Comparison of ENCODE assay signal across 8 mouse cellular contexts in the genomic region with DNA sequence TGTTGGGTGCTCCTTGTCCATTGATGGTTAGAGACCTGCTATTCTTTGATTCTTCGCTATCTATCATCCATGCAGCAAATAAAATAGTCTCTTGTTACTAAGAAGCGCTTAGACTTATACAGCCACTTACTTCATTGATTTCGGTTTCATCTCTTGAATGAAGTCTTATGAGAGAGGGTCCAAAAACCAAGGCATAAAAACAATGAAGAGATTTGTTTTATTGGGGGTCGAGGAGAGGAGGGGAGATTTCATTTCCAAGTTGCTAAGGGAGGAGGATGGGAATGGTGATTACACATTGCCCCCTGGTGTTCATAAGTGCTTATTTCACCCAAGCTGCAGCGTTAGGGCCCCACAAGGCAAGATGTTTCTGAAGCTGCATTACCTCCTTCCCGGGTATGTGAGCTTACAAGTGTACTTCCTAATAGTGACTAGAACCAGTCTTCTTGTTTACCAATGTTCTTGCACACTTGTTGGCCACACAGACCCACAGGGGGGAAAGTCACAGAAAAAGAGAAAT.
A peak's percentile ranks its signal among the peaks of the same experiment; 100 is the strongest.
DNase-seq lines count a peak whose midpoint lies in the region; ATAC-seq and TF ChIP-seq lines count a peak whose summit lies in the region.

No protein-coding gene starts in this region.

- no peak for DNase-seq in gastrocnemius, adult 2 months
- DNase-seq in gastrocnemius, adult 8-10 months (ENCODE audit: low spot score in 2 of 2), result no peak
- peak; percentile 43 for DNase-seq in 416B (ENCODE audit: low read depth)
- peak; percentile 89 for DNase-seq in brain, embryonic 14.5 days (ENCODE audit: low read depth)
- peak; percentile 48 to 69 for DNase-seq in layer of hippocampus, postnatal 10 days (ENCODE audit: low spot score in 2 of 2)
- peak; percentile 84 for DNase-seq in midbrain, embryonic 14.5 days

- H3K27me3 ChIP-seq in forebrain, embryonic 16.5 days (replicated peaks; ENCODE audit: control insufficient read depth, insufficient read depth, low read length), result no peaks in the 10 kb centered on the region
- H3K27me3 ChIP-seq in midbrain, embryonic 14.5 days (ENCODE audit: control insufficient read depth, insufficient read depth, low read length), result no peaks in the 10 kb centered on the region

- H3K4me3 ChIP-seq in gastrocnemius, adult 2 months, result no peak overlapping the region
- H3K4me3 ChIP-seq in forebrain, embryonic 16.5 days (replicated peaks; ENCODE audit: low read length), result no peak overlapping the region
- H3K4me3 ChIP-seq in midbrain, embryonic 14.5 days (replicated peaks; ENCODE audit: low read depth, low read length), result no peak overlapping the region

- H3K27ac ChIP-seq in gastrocnemius, adult 2 months, result no peak overlapping the region
- H3K27ac ChIP-seq in forebrain, embryonic 16.5 days (ENCODE audit: low read length), result no peak overlapping the region
- H3K27ac ChIP-seq in midbrain, embryonic 14.5 days (replicated peaks; ENCODE audit: low read depth, low read length), result no peak overlapping the region

- 31% methylated on average over 6 of the region's 6 CpGs for WGBS in forebrain, embryonic 16.5 days
- 43% methylated on average over 6 of the region's 6 CpGs for WGBS in midbrain, embryonic 14.5 days

- no peak overlapping the region for H3K4me2 ChIP-seq in forebrain, embryonic 16.5 days (ENCODE audit: low read length)
- H3K4me2 ChIP-seq in midbrain, embryonic 14.5 days (ENCODE audit: low read length), result no peak overlapping the region

- intact Hi-C loops in gastrocnemius, adult 2 months (cut with DNase I), result loop anchor here (2.0 kb wide), 1 partner anchor 1114 kb away; no protein-coding TSS in a partner anchor

- peak; percentile 70 for TF ChIP-seq CTCF in gastrocnemius, adult 2 months (IDR thresholded peaks at IDR 0.05)
- TF ChIP-seq CTCF in brain, embryonic 14.5 days (IDR thresholded peaks at IDR 0.05; ENCODE audit: borderline replicate concordance, extremely low read depth, insufficient read depth, insufficient read length), result peak; percentile 78; the same call in 1 of the 2 replicates

- H3K4me1 ChIP-seq in forebrain, embryonic 16.5 days (replicated peaks; ENCODE audit: control insufficient read depth, insufficient read depth, low read length), result peaks cover 21% of the 10 kb centered on the region
- H3K4me1 ChIP-seq in midbrain, embryonic 14.5 days (ENCODE audit: control insufficient read depth, insufficient read depth, low read length), result peaks cover 12% of the 10 kb centered on the region; the same call in 1 of the 2 replicates

- no peak for TF ChIP-seq POLR2A in brain, embryonic 14.5 days (IDR thresholded peaks at IDR 0.05; ENCODE audit: borderline replicate concordance, extremely low read depth, insufficient read depth, insufficient read length, poor library complexity, severe bottlenecking)

- peak; percentile 26; the same call in 1 of the 2 replicates for ATAC-seq in forebrain, embryonic 16.5 days
- peak; percentile 42; the same call in 1 of the 2 replicates for ATAC-seq in midbrain, embryonic 14.5 days (ENCODE audit: low FRiP score, low TSS enrichment)
- ATAC-seq in erythroid progenitor cell, adult 5-6 weeks (replicated peaks; ENCODE audit: low FRiP score, poor library complexity, severe bottlenecking), result no peak

- H3K9ac ChIP-seq in forebrain, embryonic 16.5 days (replicated peaks; ENCODE audit: low read depth, low read length), result no peak overlapping the region
- no peak overlapping the region for H3K9ac ChIP-seq in midbrain, embryonic 14.5 days (replicated peaks; ENCODE audit: low read length)

- H3K9me3 ChIP-seq in forebrain, embryonic 16.5 days (ENCODE audit: control insufficient read depth, low read length), result no peaks in the 10 kb centered on the region
- no peaks in the 10 kb centered on the region for H3K9me3 ChIP-seq in midbrain, embryonic 14.5 days (ENCODE audit: control insufficient read depth, low read length)

- H3K36me3 ChIP-seq in forebrain, embryonic 16.5 days (ENCODE audit: control insufficient read depth, insufficient read depth), result no peaks in the 10 kb centered on the region
- H3K36me3 ChIP-seq in midbrain, embryonic 14.5 days (ENCODE audit: control insufficient read depth, insufficient read depth, low read length), result no peaks in the 10 kb centered on the region

Comparison
In these comparisons a context has a peak if more than half of its experiments do, and no peak if none do; other contexts are left out.
1. DNase-seq: peak in 416B (single experiment), brain, embryonic 14.5 days (single experiment), layer of hippocampus, postnatal 10 days (2 of 2) and midbrain, embryonic 14.5 days (single experiment); none in gastrocnemius, adult 2 months (single experiment) and gastrocnemius, adult 8-10 months (0 of 2).